Mouse (Mus musculus): Measurements from ENCODE around the gene Serpina3i. TPM values are rescaled to one million over a fixed set of nuclear protein-coding genes. Genes with fewer than 3 reads are reported as not detected.

Serpina3i gene
- polyA plus RNA-seq, 1 experiment = not detected

- peaks cover 2% of the 10 kb centered on the region; the same call in 1 of the 2 replicates for H3K4me1 ChIP-seq (ENCODE audit: control insufficient read depth, insufficient read depth, low read length)
- no peak overlapping the region for H3K4me3 ChIP-seq (ENCODE audit: insufficient read depth, low read depth, low read length)
- TF ChIP-seq POLR2A (IDR thresholded peaks at IDR 0.05; ENCODE audit: insufficient read depth, low read depth, low read length) (no peak), CTCF (IDR thresholded peaks at IDR 0.05; ENCODE audit: insufficient read depth, low read depth, low read length) (no peak)
- H3K27ac ChIP-seq (ENCODE audit: insufficient read depth, low read depth, low read length) = no peak overlapping the region
Measured at GRCm38 (mm10) chr12:104243307-104243706, 19.6 kb upstream of the Serpina3i start.

- H3K4me1 ChIP-seq (ENCODE audit: control insufficient read depth, insufficient read depth, low read length) = peaks cover 2% of the 10 kb centered on the region; the same call in 1 of the 2 replicates
- no peak for TF ChIP-seq POLR2A (IDR thresholded peaks at IDR 0.05; ENCODE audit: insufficient read depth, low read depth, low read length)
- TF ChIP-seq CTCF (IDR thresholded peaks at IDR 0.05; ENCODE audit: insufficient read depth, low read depth, low read length) = no peak
- WGBS = 75% methylated on average over 1 of the region's 1 CpGs
Measured at GRCm38 (mm10) chr12:104245092-104245491, 17.8 kb upstream of the Serpina3i start.

GRCm38 (mm10) chr12:104245595-104245994 lies 17.3 kb upstream of the Serpina3i start:
- Histone ChIP-seq H3K27ac (ENCODE audit: insufficient read depth, low read depth, low read length) (no peak overlapping the region), H3K4me3 (ENCODE audit: insufficient read depth, low read depth, low read length) (no peak overlapping the region), H3K4me1 (ENCODE audit: control insufficient read depth, insufficient read depth, low read length) (no peaks in the 10 kb centered on the region)
- 45% methylated on average over 3 of the region's 3 CpGs for WGBS
- no peak for TF ChIP-seq CTCF (IDR thresholded peaks at IDR 0.05; ENCODE audit: insufficient read depth, low read depth, low read length)
- TF ChIP-seq POLR2A (IDR thresholded peaks at IDR 0.05; ENCODE audit: insufficient read depth, low read depth, low read length) = no peak

More at GRCm38 (mm10) chr12:104245092-104245491, 17.8 kb upstream of the Serpina3i start:
- H3K4me3 ChIP-seq (ENCODE audit: insufficient read depth, low read depth, low read length) = no peak overlapping the region
- no peak overlapping the region for H3K27ac ChIP-seq (ENCODE audit: insufficient read depth, low read depth, low read length)

GRCm38 (mm10) chr12:104247553-104248002 lies 15.3 kb upstream of the Serpina3i start:
- no peaks in the 10 kb centered on the region for H3K4me1 ChIP-seq (ENCODE audit: control insufficient read depth, insufficient read depth, low read length)
- no peak overlapping the region for H3K27ac ChIP-seq (ENCODE audit: insufficient read depth, low read depth, low read length)
- no peak overlapping the region for H3K4me3 ChIP-seq (ENCODE audit: insufficient read depth, low read depth, low read length)
- TF ChIP-seq POLR2A (IDR thresholded peaks at IDR 0.05; ENCODE audit: insufficient read depth, low read depth, low read length) (no peak), CTCF (IDR thresholded peaks at IDR 0.05; ENCODE audit: insufficient read depth, low read depth, low read length) (no peak)

- Histone ChIP-seq H3K27ac (ENCODE audit: insufficient read depth, low read depth, low read length) (no peak overlapping the region), H3K4me1 (ENCODE audit: control insufficient read depth, insufficient read depth, low read length) (no peaks in the 10 kb centered on the region), H3K4me3 (ENCODE audit: insufficient read depth, low read depth, low read length) (no peak overlapping the region)
- 68% methylated on average over 3 of the region's 3 CpGs for WGBS
- TF ChIP-seq CTCF (IDR thresholded peaks at IDR 0.05; ENCODE audit: insufficient read depth, low read depth, low read length) (no peak), POLR2A (IDR thresholded peaks at IDR 0.05; ENCODE audit: insufficient read depth, low read depth, low read length) (no peak)
Measured at GRCm38 (mm10) chr12:104248231-104248630, 14.7 kb upstream of the Serpina3i start.

- no peak overlapping the region for H3K4me3 ChIP-seq (ENCODE audit: insufficient read depth, low read depth, low read length)
- TF ChIP-seq POLR2A (IDR thresholded peaks at IDR 0.05; ENCODE audit: insufficient read depth, low read depth, low read length) (no peak), CTCF (IDR thresholded peaks at IDR 0.05; ENCODE audit: insufficient read depth, low read depth, low read length) (no peak)
- 62% methylated on average over 3 of the region's 3 CpGs for WGBS
Measured at GRCm38 (mm10) chr12:104261041-104261440, 1.9 kb upstream of the Serpina3i start.

GRCm38 (mm10) chr12:104266374-104266773 lies 3.5 kb downstream of the Serpina3i start:
- TF ChIP-seq POLR2A (IDR thresholded peaks at IDR 0.05; ENCODE audit: insufficient read depth, low read depth, low read length) = no peak
- TF ChIP-seq CTCF (IDR thresholded peaks at IDR 0.05; ENCODE audit: insufficient read depth, low read depth, low read length) = no peak
- no peak overlapping the region for H3K27ac ChIP-seq (ENCODE audit: insufficient read depth, low read depth, low read length)
- WGBS = 90% methylated on average over 3 of the region's 3 CpGs
- no peaks in the 10 kb centered on the region for H3K4me1 ChIP-seq (ENCODE audit: control insufficient read depth, insufficient read depth, low read length)
- H3K4me3 ChIP-seq (ENCODE audit: insufficient read depth, low read depth, low read length) = no peak overlapping the region

More at GRCm38 (mm10) chr12:104261041-104261440, 1.9 kb upstream of the Serpina3i start:
- H3K4me1 ChIP-seq (ENCODE audit: control insufficient read depth, insufficient read depth, low read length) = no peaks in the 10 kb centered on the region
- H3K27ac ChIP-seq (ENCODE audit: insufficient read depth, low read depth, low read length) = no peak overlapping the region

- no peaks in the 10 kb centered on the region for H3K4me1 ChIP-seq (ENCODE audit: control insufficient read depth, insufficient read depth, low read length)
- H3K4me3 ChIP-seq (ENCODE audit: insufficient read depth, low read depth, low read length) = no peak overlapping the region
- TF ChIP-seq POLR2A (IDR thresholded peaks at IDR 0.05; ENCODE audit: insufficient read depth, low read depth, low read length) = no peak
- no peak for TF ChIP-seq CTCF (IDR thresholded peaks at IDR 0.05; ENCODE audit: insufficient read depth, low read depth, low read length)
- 62% methylated on average over 18 of the region's 18 CpGs for WGBS
- no peak overlapping the region for H3K27ac ChIP-seq (ENCODE audit: insufficient read depth, low read depth, low read length)
Measured at GRCm38 (mm10) chr12:104278216-104279055, 15.5 kb downstream of the Serpina3i start.

- WGBS = 31% methylated on average over 3 of the region's 3 CpGs
- TF ChIP-seq CTCF (IDR thresholded peaks at IDR 0.05; ENCODE audit: insufficient read depth, low read depth, low read length) = no peak
- no peak for TF ChIP-seq POLR2A (IDR thresholded peaks at IDR 0.05; ENCODE audit: insufficient read depth, low read depth, low read length)
- H3K27ac ChIP-seq (ENCODE audit: insufficient read depth, low read depth, low read length) = no peak overlapping the region
- H3K4me1 ChIP-seq (ENCODE audit: control insufficient read depth, insufficient read depth, low read length) = no peaks in the 10 kb centered on the region
- H3K4me3 ChIP-seq (ENCODE audit: insufficient read depth, low read depth, low read length) = no peak overlapping the region
Measured at GRCm38 (mm10) chr12:104279056-104279435, 16.1 kb downstream of the Serpina3i start.

Measured in olfactory bulb, adult 2 months (tissue).